Mouse (Mus musculus): ENCODE results near the gene Tcirg1.

Gene Tcirg1

GRCm38 (mm10) chr19:3896208-3896607, 10.7 kb downstream of the Tcirg1 start:
- no peak for DNase-seq

GRCm38 (mm10) chr19:3895171-3895631, 11.7 kb downstream of the Tcirg1 start:
- DNase-seq = peak; percentile 36

- no peak for DNase-seq
Observed at GRCm38 (mm10) chr19:3894294-3894693, 12.6 kb downstream of the Tcirg1 start.

GRCm38 (mm10) chr19:3893545-3894116, 13.3 kb downstream of the Tcirg1 start:
- DNase-seq = no peak

- DNase-seq = no peak
Observed at GRCm38 (mm10) chr19:3890181-3890580, 16.8 kb downstream of the Tcirg1 start.

GRCm38 (mm10) chr19:3889096-3889495, 17.8 kb downstream of the Tcirg1 start:
- DNase-seq = no peak

GRCm38 (mm10) chr19:3884325-3884990, 22.5 kb downstream of the Tcirg1 start:
- DNase-seq = no peak

- no peak for DNase-seq
Observed at GRCm38 (mm10) chr19:3882214-3882613, 24.7 kb downstream of the Tcirg1 start.

GRCm38 (mm10) chr19:3880054-3880848, 26.7 kb downstream of the Tcirg1 start:
- DNase-seq = no peak

- no peak for DNase-seq
Observed at GRCm38 (mm10) chr19:3875045-3875444, 31.9 kb downstream of the Tcirg1 start.

GRCm38 (mm10) chr19:3872373-3872772, 34.6 kb downstream of the Tcirg1 start:
- DNase-seq = no peak

- DNase-seq = no peak
Observed at GRCm38 (mm10) chr19:3871468-3871867, 35.5 kb downstream of the Tcirg1 start.

GRCm38 (mm10) chr19:3868290-3868689, 38.6 kb downstream of the Tcirg1 start:
- DNase-seq = no peak

GRCm38 (mm10) chr19:3864960-3865359, 42.0 kb downstream of the Tcirg1 start:
- no peak for DNase-seq

- no peak for DNase-seq
Observed at GRCm38 (mm10) chr19:3862713-3863112, 44.2 kb downstream of the Tcirg1 start.

- DNase-seq = no peak
Observed at GRCm38 (mm10) chr19:3857220-3857619, 49.7 kb downstream of the Tcirg1 start.

- peak; percentile 44 for DNase-seq
Observed at GRCm38 (mm10) chr19:3855601-3856000, 51.3 kb downstream of the Tcirg1 start.

- DNase-seq = no peak
Observed at GRCm38 (mm10) chr19:3855091-3855490, 51.8 kb downstream of the Tcirg1 start.

GRCm38 (mm10) chr19:3853891-3854290, 53.0 kb downstream of the Tcirg1 start:
- DNase-seq = no peak

- DNase-seq = no peak
Observed at GRCm38 (mm10) chr19:3853121-3853520, 53.8 kb downstream of the Tcirg1 start.

- peak; percentile 73 for DNase-seq
Observed at GRCm38 (mm10) chr19:3851979-3852681, 54.8 kb downstream of the Tcirg1 start.

- peak; percentile 99 for DNase-seq
Observed at GRCm38 (mm10) chr19:3851502-3851962, 55.4 kb downstream of the Tcirg1 start, which contains the start of gene Chka. Gene Chka, plus strand, starts transcription at chr19:3851773.
